Mouse (Mus musculus) neural tube, embryonic 14.5 days (tissue): Measurements from ENCODE around the gene Foxo6. TPM values are rescaled to one million over a fixed set of nuclear protein-coding genes. Genes with fewer than 3 reads are reported as not detected.
A peak's percentile ranks its signal among the peaks of the same experiment; 100 is the strongest.

ENCODE experiments used
- ATAC-seq: fragments of 200-750 bp; cut with Nextera tagmentation; 2 replicates; pipeline ENCODE4 v1.8.0; 2017; ENCODE audit warnings: low read depth, mild to moderate bottlenecking, moderate TSS enrichment, moderate library complexity
- H3K27ac ChIP-seq: fragments of 300-500 bp; sonication (generic); 2 replicates; pipeline ENCODE4 v1.5.1; 2014; ENCODE audit warnings: low read depth, mild to moderate bottlenecking, control low read depth, low read length, moderate library complexity, mixed read lengths
- H3K27me3 ChIP-seq: fragments of 300-500 bp; sonication (generic); 2 replicates; pipeline ENCODE4 v1.6.1; 2014; ENCODE audit warnings: low read length; ENCODE audit not compliant: control insufficient read depth, insufficient read depth
- H3K36me3 ChIP-seq: fragments of 300-500 bp; sonication (generic); 2 replicates; pipeline ENCODE4 v1.6.1; 2014; ENCODE audit warnings: low read length, mixed read lengths; ENCODE audit not compliant: control insufficient read depth, insufficient read depth
- H3K4me1 ChIP-seq: fragments of 300-500 bp; sonication (generic); 2 replicates; pipeline ENCODE4 v1.6.1; 2014; ENCODE audit warnings: low read length; ENCODE audit not compliant: control insufficient read depth, insufficient read depth
- H3K4me2 ChIP-seq: fragments of 300-500 bp; sonication (generic); 2 replicates; pipeline ENCODE4 v1.6.1; 2014; ENCODE audit warnings: mild to moderate bottlenecking, low read depth, low read length, control low read depth
- H3K4me3 ChIP-seq: fragments of 300-500 bp; sonication (generic); 2 replicates; pipeline ENCODE4 v1.5.1; 2014; ENCODE audit warnings: low read depth, low read length, control low read depth, mixed read lengths
- H3K9ac ChIP-seq: fragments of 300-500 bp; sonication (generic); replicated peaks from 2 replicates; pipeline ENCODE4 v1.6.1; 2014; ENCODE audit warnings: low read depth, mild to moderate bottlenecking, control low read depth, low read length, mixed read lengths
- H3K9me3 ChIP-seq: fragments of 300-500 bp; sonication (generic); 2 replicates; pipeline ENCODE4 v1.6.1; 2016; ENCODE audit warnings: low read length; ENCODE audit not compliant: control insufficient read depth
- WGBS: fragments of 180-500 bp; shearing (Covaris S2); extraction: QIAGEN DNeasy Blood & Tissue Kit; methylation state at CpG from one replicate; pipeline ENCODE4 v1.1.7; 2014; 5-methylcytosine and 5-hydroxymethylcytosine counted together
- polyA plus RNA-seq: library from polyadenylated mRNA; unstranded; fragments of >200 nt; fragmentation: Nextera tagmentation; extraction: Ambion mirVana; gene quantifications from 2 replicates; pipeline ENCODE4 v1.2.1, GENCODE M21; 2014

Gene Foxo6
- polyA plus RNA-seq, 1 experiment from 2014 or later: 1.1 TPM

DNA sequence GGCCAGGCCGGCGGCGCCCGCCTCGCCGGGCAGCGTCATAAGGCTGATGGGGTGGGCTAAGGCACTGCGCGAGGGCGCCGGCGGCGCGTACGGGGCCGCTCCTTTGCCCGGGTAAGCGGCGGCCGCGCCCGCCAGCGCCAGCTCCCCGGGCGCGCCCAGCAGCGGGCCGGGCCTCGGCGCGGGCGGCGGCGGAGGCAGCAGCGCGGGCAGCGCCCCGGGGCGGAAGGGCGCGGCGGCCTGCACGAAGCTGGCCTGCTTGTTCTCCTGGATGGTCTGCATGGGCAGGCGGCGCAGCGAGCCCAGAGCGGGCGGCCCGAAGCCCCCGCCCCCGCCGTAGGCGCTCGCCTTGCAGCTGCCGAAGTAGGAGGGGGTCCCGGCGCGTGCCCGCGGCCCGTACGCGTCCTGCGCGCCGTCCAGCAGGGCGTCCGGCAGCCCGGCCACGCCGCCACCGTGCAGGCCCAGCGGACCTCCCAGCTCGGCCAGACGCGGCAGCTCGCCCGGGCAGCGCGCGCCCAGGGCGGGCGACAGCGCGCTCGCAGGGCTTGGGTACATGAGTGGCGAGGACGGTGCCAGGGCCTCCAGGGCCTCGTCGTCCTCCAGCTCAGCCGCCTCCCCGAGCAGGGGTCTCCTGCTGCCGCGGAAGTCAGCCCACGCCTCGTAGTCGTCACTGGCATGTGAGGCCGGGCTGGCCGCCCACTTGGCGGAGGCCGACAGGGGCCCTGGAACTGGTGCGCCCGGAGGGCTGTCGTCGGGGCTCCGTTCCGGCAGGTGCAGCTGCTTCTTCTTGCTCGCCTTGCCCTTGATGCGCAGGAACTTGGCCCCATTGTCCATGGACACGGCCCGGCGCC lies 18.7 kb downstream of the Foxo6 start:
- Histone ChIP-seq H3K9me3 (no peaks in the 10 kb centered on the region), H3K4me2 (peak overlapping the region; percentile 50), H3K27ac (0 out of 2 replicates have a peak overlapping the region, but pooled peaks have one; percentile 16), H3K36me3 (no peaks in the 10 kb centered on the region), H3K9ac (peak overlapping the region; percentile 39), H3K27me3 (peaks cover 33% of the 10 kb centered on the region), H3K4me1 (peaks cover 35% of the 10 kb centered on the region), H3K4me3 (peak overlapping the region; percentile 28)
- 2% methylated on average over 86 of the region's 112 CpGs for WGBS
- ATAC-seq: no peak

DNA sequence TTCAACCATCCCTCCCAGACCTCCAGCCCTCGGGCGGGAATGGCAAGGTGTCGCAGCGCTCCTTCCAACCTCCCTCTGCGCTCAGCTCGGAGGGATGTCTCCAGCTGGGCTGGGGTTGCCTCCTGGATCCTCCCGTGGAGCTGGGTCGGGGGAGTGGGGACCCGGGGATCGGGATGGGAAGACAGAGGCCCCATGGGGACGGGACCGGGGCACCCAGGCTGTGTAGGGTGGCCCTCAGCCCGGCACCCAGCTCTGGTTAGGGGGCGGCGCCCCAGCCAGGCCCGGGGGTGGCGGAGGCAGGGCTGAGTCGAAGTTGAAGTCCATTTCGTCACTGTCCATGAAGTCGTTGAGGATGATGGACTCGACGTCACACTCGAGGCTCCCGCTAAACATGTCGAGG lies 19.5 kb downstream of the Foxo6 start:
- 8% methylated on average over 25 of the region's 25 CpGs for WGBS
- no peak for ATAC-seq

GRCm38 (mm10) chr4:120267136-120267535 lies 20.0 kb downstream of the Foxo6 start:
- 25% methylated on average over 24 of the region's 24 CpGs for WGBS
- peaks cover 33% of the 10 kb centered on the region for H3K27me3 ChIP-seq
- peaks cover 44% of the 10 kb centered on the region for H3K4me1 ChIP-seq
- H3K4me3 ChIP-seq: no peak overlapping the region
- H3K27ac ChIP-seq: no peak overlapping the region
- no peak overlapping the region for H3K9ac ChIP-seq
- no peaks in the 10 kb centered on the region for H3K36me3 ChIP-seq
- H3K9me3 ChIP-seq: no peaks in the 10 kb centered on the region
- H3K4me2 ChIP-seq: no peak overlapping the region
- no peak for ATAC-seq

More for the DNA sequence above, 19.5 kb downstream of the Foxo6 start:
- H3K9ac ChIP-seq: peak overlapping the region; percentile 39
- H3K27ac ChIP-seq: no peak overlapping the region
- H3K4me1 ChIP-seq: peaks cover 41% of the 10 kb centered on the region
- H3K9me3 ChIP-seq: no peaks in the 10 kb centered on the region
- no peaks in the 10 kb centered on the region for H3K36me3 ChIP-seq
- peaks cover 33% of the 10 kb centered on the region for H3K27me3 ChIP-seq
- peak overlapping the region; percentile 50 for H3K4me2 ChIP-seq
- peak overlapping the region; percentile 28 for H3K4me3 ChIP-seq

DNA sequence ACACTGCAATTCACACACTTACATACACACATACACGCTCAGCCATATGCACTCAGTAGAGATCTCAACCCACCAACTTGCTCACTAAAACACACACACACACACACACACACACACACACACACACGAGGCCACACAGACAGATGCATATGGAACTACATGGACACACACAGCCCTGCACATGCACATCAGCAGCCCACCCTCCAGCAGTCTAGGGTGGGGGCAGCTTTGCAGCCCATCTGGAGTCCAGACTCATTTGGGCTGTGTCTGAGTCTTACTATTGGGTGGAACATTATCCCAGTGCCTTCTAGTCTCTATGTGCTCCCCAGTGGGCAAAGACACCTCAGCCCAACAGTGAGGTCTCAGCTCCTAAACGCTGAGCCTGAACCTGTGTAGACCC lies 23.0 kb downstream of the Foxo6 start:
- Histone ChIP-seq H3K36me3 (no peaks in the 10 kb centered on the region), H3K9me3 (no peaks in the 10 kb centered on the region), H3K4me3 (no peak overlapping the region), H3K27me3 (peaks cover 25% of the 10 kb centered on the region), H3K27ac (no peak overlapping the region), H3K4me2 (no peak overlapping the region), H3K9ac (no peak overlapping the region), H3K4me1 (peaks cover 45% of the 10 kb centered on the region)
- 65% methylated on average over 3 of the region's 3 CpGs for WGBS
- ATAC-seq: no peak

- peak overlapping the region; percentile 55 for H3K27ac ChIP-seq
Measured at GRCm38 (mm10) chr4:120262726-120263125, 24.4 kb downstream of the Foxo6 start.

GRCm38 (mm10) chr4:120262206-120262605 lies 24.9 kb downstream of the Foxo6 start:
- Histone ChIP-seq H3K9me3 (no peaks in the 10 kb centered on the region), H3K4me3 (no peak overlapping the region), H3K4me2 (no peak overlapping the region), H3K9ac (no peak overlapping the region), H3K4me1 (peaks cover 34% of the 10 kb centered on the region), H3K36me3 (no peaks in the 10 kb centered on the region), H3K27ac (peak overlapping the region; percentile 55), H3K27me3 (peaks cover 11% of the 10 kb centered on the region; the same call in 1 of the 2 replicates)
- no peak for ATAC-seq
- 15% methylated on average over 10 of the region's 10 CpGs for whole genome bisulfite sequencing

More at GRCm38 (mm10) chr4:120262726-120263125, 24.4 kb downstream of the Foxo6 start:
- Histone ChIP-seq H3K27me3 (peaks cover 14% of the 10 kb centered on the region; the same call in 1 of the 2 replicates), H3K4me3 (no peak overlapping the region), H3K4me2 (no peak overlapping the region), H3K9me3 (no peaks in the 10 kb centered on the region), H3K36me3 (no peaks in the 10 kb centered on the region), H3K9ac (no peak overlapping the region), H3K4me1 (peaks cover 34% of the 10 kb centered on the region)
- no peak for ATAC-seq
- 23% methylated on average over 2 of the region's 2 CpGs for WGBS

GRCm38 (mm10) chr4:120259356-120260181 lies 27.6 kb downstream of the Foxo6 start:
- ATAC-seq: peak; percentile 68

GRCm38 (mm10) chr4:120248800-120249261 lies 38.3 kb downstream of the Foxo6 start:
- H3K36me3 ChIP-seq: no peaks in the 10 kb centered on the region
- H3K27me3 ChIP-seq: no peaks in the 10 kb centered on the region
- no peak overlapping the region for H3K4me3 ChIP-seq
- ATAC-seq: peak; percentile 44
- peak overlapping the region; percentile 65 for H3K27ac ChIP-seq
- no peak overlapping the region for H3K9ac ChIP-seq
- H3K4me1 ChIP-seq: peaks cover 41% of the 10 kb centered on the region
- H3K9me3 ChIP-seq: no peaks in the 10 kb centered on the region
- WGBS: 2% methylated on average over 8 of the region's 8 CpGs
- no peak overlapping the region for H3K4me2 ChIP-seq

More at GRCm38 (mm10) chr4:120259356-120260181, 27.6 kb downstream of the Foxo6 start:
- Histone ChIP-seq H3K4me3 (no peak overlapping the region), H3K9me3 (no peaks in the 10 kb centered on the region), H3K27ac (0 out of 2 replicates have a peak overlapping the region, but pooled peaks have one; percentile 12), H3K9ac (no peak overlapping the region), H3K4me2 (peak overlapping the region; percentile 15; the same call in 1 of the 2 replicates), H3K27me3 (0 out of 2 replicates have a peak, but pooled peaks cover 4% of the 10 kb centered on the region), H3K4me1 (peaks cover 44% of the 10 kb centered on the region), H3K36me3 (no peaks in the 10 kb centered on the region)
- WGBS: 15% methylated on average over 21 of the region's 21 CpGs
